Mouse (Mus musculus) left cerebral cortex, adult 2 months (tissue): Measurements from ENCODE around the gene Actl11. TPM values are rescaled to one million over a fixed set of nuclear protein-coding genes. Genes with fewer than 3 reads are reported as not detected.

Experiments used
- DNase-seq, 2 experiments: peaks; one replicate each; pipeline ENCODE4 v3.0.0; 2021 to 2022; ENCODE audit warnings: low spot score in 2 of 2, mixed read lengths in 1 of 2; ENCODE audit errors: extremely low spot score in 1 of 2
- H3K27ac ChIP-seq: fragments of 200-600 bp; 2 replicates; pipeline ENCODE4 v1.8.1; 2022
- H3K4me3 ChIP-seq: fragments of 200-600 bp; 2 replicates; pipeline ENCODE4 v1.8.1; 2022
- CTCF ChIP-seq: fragments of 200-600 bp; IDR thresholded peaks from 2 replicates; pipeline ENCODE4 v1.8.1; 2022; ENCODE audit warnings: antibody characterized with exemption, mild to moderate bottlenecking, moderate library complexity
- intact Hi-C: fragments of 180-260 bp; cut with DNase I; formaldehyde crosslinking; loops from one replicate; pipeline ENCODE4 v1.15.1; 2025
- total RNA-seq, 2 experiments: library from RNA; stranded (reverse); gene quantifications; 2 replicates each; pipeline ENCODE4 v1.2.3; 2021

Actl11 gene
- total RNA-seq, 2 experiments from 2014 or later = not detected

DNA sequence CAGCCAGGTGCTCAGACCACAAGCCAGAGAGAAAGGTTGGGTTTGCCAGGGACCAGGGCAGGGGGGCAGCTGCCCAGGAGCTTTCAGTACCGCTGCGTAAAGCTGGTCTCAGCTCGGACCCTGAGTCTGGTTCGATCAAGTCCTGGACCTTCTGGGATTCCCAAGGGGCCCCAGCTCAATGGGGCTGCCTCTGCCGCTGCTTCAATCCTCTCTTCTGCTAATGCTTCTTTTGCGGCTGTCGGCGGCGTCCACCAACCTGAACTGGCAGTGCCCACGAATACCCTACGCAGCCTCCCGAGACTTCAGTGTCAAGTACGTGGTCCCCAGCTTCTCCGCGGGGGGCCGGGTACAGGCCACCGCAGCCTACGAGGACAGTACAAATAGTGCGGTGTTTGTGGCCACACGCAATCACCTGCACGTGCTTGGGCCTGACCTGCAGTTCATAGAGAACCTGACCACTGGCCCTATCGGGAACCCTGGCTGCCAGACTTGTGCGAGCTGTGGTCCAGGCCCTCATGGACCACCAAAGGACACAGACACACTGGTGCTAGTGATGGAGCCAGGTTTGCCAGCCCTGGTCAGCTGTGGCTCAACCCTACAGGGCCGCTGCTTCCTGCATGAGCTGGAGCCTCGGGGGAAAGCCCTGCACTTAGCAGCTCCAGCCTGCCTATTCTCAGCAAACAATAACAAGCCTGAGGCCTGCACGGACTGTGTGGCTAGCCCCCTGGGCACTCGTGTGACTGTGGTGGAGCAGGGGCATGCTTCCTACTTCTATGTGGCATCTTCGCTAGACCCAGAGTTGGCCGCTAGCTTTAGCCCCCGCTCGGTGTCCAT, 21.1 kb upstream of the Actl11 start:
- TF ChIP-seq CTCF = no peak
- intact Hi-C loops = no loop called here
- H3K4me3 ChIP-seq = no peak overlapping the region
- no peak for DNase-seq
- no peak overlapping the region for H3K27ac ChIP-seq

DNA sequence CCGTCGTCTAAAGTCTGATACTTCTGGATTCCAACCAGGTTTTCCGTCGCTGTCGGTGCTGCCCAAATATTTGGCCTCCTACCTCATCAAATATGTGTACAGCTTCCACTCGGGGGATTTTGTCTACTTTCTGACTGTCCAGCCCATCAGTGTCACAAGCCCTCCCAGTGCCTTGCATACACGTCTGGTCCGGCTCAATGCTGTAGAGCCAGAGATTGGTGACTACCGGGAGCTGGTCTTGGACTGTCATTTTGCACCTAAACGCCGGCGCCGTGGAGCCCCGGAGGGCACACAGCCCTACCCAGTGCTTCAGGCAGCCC, 20.5 kb upstream of the Actl11 start:
- no peak for DNase-seq
- Histone ChIP-seq H3K27ac (no peak overlapping the region), H3K4me3 (no peak overlapping the region)
- no peak for TF ChIP-seq CTCF
- intact Hi-C loops = no loop called here

DNA sequence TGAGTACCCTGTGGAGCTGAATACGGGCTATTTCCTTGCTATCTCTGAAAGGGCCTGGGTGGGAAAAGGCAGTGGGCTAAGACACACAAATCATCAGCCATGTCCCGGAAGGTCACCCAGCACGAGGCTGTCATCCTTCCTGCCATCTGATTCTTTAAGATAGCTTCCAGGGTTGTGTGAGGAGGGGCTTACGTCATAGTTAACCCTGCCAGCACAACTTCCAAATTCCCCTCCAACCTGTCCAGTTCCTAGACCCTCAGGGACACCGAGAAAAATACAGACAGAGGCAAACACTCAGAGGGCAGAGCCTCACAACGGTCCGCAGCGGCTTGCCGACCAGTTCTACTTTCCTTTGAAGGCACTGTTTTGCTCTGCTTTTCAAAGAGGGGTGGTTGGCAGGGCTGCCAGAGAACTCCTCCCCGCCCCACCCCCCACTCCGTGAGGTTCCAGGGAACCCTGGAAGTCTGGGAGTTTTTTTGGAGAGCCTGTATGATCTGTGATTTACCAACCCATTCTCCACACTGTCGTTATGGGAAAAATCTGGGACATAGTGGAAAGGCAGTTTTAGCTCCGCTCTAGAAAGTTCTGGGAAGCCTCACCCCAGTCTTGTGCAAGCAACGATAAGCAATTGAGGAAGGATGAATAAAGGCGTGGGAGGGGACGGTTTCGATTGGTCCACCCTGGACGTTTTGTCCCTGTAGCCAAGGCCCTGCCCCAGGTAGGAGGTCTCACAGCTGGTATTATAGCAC, 19.7 kb upstream of the Actl11 start:
- no peak for TF ChIP-seq CTCF
- H3K27ac ChIP-seq = no peak overlapping the region
- no peak for DNase-seq
- H3K4me3 ChIP-seq = no peak overlapping the region
- intact Hi-C loops = no loop called here

DNA sequence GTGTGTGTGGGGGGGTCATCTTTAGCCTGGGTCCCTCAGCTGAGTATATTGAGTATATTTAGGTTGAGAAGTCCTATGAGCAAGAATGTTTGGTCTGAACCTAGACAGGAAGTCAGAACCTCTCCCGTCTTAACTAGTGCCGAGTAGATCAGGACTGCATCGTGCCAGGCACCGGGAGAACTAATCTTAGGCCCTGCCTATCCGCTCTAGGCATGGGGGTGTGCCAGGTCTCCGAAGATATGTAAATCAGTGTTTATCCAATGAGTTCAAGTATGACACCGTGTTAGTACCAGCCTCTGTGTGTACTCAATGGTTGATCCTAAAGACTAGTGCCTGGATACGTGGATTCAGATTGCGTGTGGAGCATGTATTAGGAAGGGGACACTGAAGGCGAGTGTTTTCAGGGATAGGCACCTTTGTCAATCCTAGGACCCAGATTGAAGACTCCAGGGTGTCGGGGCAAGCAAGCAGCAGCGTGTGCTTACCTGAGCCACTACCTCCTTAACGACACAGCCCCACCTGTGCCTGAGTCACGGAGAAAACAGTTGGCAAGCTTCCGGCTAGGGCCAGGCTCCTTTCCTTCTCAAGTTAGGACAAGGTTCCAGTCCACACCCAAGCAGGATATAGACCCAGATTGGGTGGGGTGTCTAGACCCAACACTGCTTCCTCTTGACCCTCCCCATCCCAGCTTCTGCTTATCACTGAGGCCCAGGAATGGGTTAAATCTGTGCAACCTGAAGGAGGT, 18.1 kb upstream of the Actl11 start:
- Histone ChIP-seq H3K4me3 (no peak overlapping the region), H3K27ac (no peak overlapping the region)
- DNase-seq = no peak
- intact Hi-C loops = no loop called here
- TF ChIP-seq CTCF = no peak

DNA sequence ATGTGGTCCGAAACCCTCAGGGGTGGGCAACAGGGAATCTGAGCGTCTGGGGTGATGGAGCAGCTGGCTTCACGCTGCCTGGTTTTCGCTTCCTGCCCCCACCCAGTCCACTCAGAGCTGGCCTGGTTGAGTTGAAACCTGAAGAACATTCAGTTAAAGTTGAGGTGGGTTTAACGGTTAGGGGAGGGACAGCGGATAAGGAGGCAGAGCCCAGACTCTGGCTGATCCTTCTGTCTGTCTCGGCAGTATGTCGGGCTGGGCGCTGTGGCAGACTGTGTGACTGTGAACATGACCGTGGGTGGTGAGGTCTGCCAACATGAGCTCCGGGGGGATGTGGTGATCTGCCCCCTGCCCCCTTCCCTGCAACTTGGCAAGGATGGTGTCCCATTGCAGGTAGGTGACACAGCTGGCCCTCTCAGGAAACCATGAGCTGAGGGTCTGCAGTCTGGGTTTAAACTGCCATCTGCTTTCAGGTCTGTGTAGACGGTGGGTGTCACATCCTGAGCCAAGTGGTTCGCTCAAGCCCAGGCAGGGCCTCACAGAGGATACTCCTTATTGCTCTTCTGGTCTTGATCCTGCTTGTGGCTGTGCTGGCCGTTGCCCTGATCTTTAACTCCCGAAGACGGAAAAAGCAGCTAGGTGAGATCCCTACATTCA, 13.4 kb upstream of the Actl11 start:
- TF ChIP-seq CTCF = no peak

DNA sequence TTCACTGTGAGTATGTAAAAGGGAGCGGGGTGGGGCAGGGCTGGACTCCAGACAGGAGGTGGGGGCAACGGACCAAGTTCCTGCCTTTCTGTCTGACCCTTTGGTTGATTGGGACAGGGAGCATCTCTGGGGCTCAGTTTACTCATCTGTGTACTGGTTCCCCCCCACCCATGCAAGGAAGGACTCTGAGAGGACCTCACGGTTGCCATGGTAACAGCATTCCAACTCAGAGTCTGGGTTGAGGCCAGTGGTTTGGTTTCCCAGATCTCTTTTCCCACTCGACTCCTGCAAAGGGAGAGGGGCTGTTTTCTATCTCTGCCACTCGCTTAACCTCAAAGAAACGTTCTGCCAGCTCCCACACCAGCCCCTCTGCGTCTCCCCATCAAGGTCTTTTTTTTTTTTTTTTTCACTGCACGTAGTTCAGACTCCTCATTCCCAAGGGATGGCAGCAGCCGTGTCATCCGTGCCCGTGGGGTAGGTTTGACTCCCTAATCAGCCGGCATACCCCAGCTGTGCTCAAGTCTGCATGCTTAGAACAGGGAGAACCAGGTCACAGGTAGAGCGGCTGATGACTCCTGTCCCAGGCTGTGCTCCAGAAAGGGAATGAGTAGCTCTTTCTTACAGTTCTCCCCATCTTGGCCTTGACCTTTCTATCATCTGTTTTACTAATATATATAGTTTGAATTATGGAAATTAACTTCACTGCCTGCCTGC, 10.2 kb upstream of the Actl11 start:
- H3K4me3 ChIP-seq = no peak overlapping the region
- TF ChIP-seq CTCF = no peak
- no peak for DNase-seq
- no peak overlapping the region for H3K27ac ChIP-seq
- intact Hi-C loops = no loop called here

More for the DNA sequence above, 13.4 kb upstream of the Actl11 start:
- intact Hi-C loops = no loop called here
- DNase-seq = no peak
- Histone ChIP-seq H3K27ac (no peak overlapping the region), H3K4me3 (no peak overlapping the region)

DNA sequence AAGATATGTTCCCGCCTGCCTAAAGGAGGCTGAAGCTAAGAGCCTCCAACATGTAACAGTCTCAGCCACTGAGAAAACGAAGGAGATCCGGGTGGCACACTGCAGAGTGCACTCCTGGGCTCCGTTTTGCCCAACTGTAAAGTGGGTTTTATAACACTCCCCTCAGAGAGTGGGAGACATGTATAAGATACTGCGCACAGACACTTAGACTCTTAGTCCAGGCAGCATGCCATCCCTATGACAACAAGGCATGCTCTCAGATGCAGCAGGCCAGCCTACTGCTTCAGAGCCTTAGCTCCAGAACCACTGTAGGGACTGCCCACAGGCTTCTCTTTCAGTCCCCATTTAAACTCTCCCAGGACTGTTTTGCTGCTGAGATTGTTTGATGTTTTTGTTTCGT, 9.4 kb upstream of the Actl11 start:
- no peak for TF ChIP-seq CTCF
- Histone ChIP-seq H3K27ac (peak overlapping the region; percentile 47; the same call in 1 of the 2 replicates), H3K4me3 (no peak overlapping the region)
- no peak for DNase-seq
- intact Hi-C loops = no loop called here

DNA sequence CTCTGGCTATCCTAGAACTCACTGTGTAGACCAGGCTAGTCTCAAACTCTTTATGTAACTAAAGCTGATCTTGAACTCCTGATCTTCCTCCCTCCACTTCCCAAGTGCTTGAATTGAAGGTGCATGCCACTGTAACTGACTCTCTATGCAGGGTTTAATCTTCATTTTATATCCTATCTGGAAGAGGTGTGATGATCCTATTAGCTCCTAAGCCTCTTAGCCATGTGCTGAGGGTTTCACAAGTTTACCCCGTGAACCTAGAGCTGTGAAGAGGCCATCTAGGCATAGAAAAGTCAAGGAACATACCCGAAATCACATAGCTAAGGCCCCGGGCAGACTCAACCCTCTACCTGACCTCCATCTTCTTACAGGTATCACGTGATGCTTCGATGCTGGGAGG, 8.8 kb upstream of the Actl11 start:
- no peak for TF ChIP-seq CTCF

DNA sequence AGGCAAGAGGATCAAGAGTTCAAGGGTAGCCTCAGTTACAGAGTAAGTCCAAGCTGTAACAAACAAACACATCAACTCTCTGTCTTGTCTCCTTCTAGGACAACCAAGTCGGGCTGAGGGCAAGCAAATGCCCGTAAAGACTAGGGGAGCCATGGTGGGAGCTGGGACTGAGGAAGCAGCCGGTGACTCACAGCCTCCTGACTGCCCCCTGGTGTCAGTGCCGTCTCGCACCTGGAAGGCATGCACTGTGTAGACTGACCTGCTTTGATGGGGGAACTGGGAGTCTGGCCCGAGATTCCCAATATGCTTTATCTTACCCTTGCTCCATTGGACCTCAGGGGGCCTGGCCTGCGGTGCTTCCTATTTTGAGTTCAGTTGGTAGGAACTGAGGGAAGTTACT, 5.2 kb upstream of the Actl11 start:
- intact Hi-C loops = no loop called here
- Histone ChIP-seq H3K4me3 (no peak overlapping the region), H3K27ac (no peak overlapping the region)
- peak; percentile 38 for TF ChIP-seq CTCF
- DNase-seq = no peak

More for the DNA sequence above, 8.8 kb upstream of the Actl11 start:
- no peak overlapping the region for H3K4me3 ChIP-seq
- H3K27ac ChIP-seq = peak overlapping the region; percentile 40; the same call in 1 of the 2 replicates
- intact Hi-C loops = no loop called here
- DNase-seq = no peak

DNA sequence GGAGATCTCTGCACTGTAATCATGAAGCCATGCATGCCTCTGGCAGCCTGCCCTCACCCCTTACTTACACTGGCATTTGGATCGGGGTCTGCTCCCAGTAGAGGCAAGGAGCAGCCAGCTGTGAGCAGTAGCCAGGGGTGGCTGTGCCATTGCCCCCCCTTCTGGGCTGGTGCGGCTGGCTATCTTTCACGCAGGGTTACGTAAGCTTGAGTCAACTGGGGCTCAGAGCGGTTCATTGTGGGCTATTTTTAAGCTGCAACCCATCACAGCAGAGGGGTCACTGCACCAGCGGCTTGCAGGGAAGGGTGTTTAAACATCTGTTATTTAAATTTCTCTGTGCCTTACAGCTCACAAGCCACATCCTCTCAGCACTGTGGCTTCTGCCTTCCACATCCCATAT, 4.3 kb upstream of the Actl11 start:
- DNase-seq = no peak
- TF ChIP-seq CTCF = no peak
- intact Hi-C loops = no loop called here
- no peak overlapping the region; the same call in 1 of the 2 replicates for H3K27ac ChIP-seq
- no peak overlapping the region for H3K4me3 ChIP-seq

DNA sequence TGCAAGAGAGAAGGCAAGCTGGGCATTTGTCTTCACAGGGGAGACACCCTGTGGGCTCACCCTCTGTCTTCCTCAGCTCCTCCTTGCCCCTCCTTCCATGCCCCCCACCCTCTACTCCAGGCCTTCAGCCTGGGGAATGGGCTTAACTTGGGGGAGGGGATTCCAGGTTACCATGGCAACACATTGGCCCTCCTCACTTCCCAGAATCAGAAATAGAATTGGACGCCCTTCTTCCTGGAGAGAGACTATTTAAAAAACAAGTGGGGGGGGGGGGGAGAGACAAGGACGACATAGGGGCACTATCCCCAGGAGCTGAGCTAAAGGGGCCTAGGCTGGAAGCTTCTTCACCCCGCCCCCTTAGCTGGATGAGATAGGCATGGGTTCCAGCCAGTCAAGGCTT, 3.0 kb upstream of the Actl11 start:
- Histone ChIP-seq H3K27ac (no peak overlapping the region), H3K4me3 (no peak overlapping the region)
- intact Hi-C loops = no loop called here
- no peak for DNase-seq
- TF ChIP-seq CTCF = no peak
